Mouse (Mus musculus) embryonic fibroblast, embryonic 13.5 days (primary cell): ENCODE data around the gene Lcn2. TPM values are rescaled to one million over a fixed set of nuclear protein-coding genes. Genes with fewer than 3 reads are reported as not detected.
A peak's percentile ranks its signal among the peaks of the same experiment; 100 is the strongest.

Experiments
- H3K27ac ChIP-seq: 2 replicates; pipeline ENCODE4 v1.5.1; 2012; ENCODE audit warnings: low read length, control low read depth, inconsistent platforms; ENCODE audit not compliant: insufficient read depth
- H3K4me1 ChIP-seq: 2 replicates; pipeline ENCODE4 v1.6.1; 2011; ENCODE audit warnings: low read length; ENCODE audit not compliant: control insufficient read depth, insufficient read depth
- H3K4me3 ChIP-seq: 2 replicates; pipeline ENCODE4 v1.5.1; 2011; ENCODE audit warnings: mild to moderate bottlenecking, control low read depth, low read length; ENCODE audit not compliant: insufficient read depth
- CTCF ChIP-seq: IDR thresholded peaks from 2 replicates; pipeline ENCODE4 v1.5.1; 2011; ENCODE audit warnings: mild to moderate bottlenecking, control low read depth, low read length, moderate library complexity, borderline replicate concordance; ENCODE audit not compliant: insufficient read depth
- POLR2A ChIP-seq: IDR thresholded peaks from 2 replicates; pipeline ENCODE4 v1.6.1; 2011; ENCODE audit warnings: low read depth, mild to moderate bottlenecking, control low read depth, low read length, moderate library complexity
- polyA plus RNA-seq: library from polyadenylated mRNA; stranded (reverse); fragments of >200 nt; gene quantifications from 2 replicates; pipeline ENCODE4 v1.2.4, GENCODE M21; 2011; ENCODE audit warnings: low read depth; ENCODE audit not compliant: missing spikeins, insufficient read length

Gene Lcn2
- polyA plus RNA-seq, 1 experiment, result not detected

DNA sequence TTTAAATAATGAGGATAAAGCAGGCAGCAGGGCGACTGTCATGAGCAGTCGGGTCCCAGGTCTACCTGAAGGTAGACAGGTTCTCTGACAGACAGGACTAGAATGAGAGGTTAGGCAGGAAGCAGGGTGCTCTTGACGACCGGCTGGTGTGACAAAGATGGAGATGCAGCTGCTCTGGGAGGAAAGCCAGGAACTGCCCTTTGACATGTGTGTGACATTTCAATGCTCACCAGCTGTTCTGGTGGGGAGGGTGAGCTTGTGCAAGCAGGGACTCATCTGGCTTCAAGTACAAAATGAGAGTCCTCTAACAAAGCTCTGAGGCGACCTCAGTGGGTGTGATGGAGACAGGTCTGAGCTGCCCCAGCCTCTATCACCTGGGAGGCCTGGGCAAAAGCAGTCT lies 25.9 kb upstream of the Lcn2 start:
- no peak overlapping the region for H3K4me3 ChIP-seq
- H3K27ac ChIP-seq, result no peak overlapping the region
- TF ChIP-seq CTCF (no peak), POLR2A (no peak)
- 0 out of 2 replicates have a peak, but pooled peaks cover 2% of the 10 kb centered on the region for H3K4me1 ChIP-seq

DNA sequence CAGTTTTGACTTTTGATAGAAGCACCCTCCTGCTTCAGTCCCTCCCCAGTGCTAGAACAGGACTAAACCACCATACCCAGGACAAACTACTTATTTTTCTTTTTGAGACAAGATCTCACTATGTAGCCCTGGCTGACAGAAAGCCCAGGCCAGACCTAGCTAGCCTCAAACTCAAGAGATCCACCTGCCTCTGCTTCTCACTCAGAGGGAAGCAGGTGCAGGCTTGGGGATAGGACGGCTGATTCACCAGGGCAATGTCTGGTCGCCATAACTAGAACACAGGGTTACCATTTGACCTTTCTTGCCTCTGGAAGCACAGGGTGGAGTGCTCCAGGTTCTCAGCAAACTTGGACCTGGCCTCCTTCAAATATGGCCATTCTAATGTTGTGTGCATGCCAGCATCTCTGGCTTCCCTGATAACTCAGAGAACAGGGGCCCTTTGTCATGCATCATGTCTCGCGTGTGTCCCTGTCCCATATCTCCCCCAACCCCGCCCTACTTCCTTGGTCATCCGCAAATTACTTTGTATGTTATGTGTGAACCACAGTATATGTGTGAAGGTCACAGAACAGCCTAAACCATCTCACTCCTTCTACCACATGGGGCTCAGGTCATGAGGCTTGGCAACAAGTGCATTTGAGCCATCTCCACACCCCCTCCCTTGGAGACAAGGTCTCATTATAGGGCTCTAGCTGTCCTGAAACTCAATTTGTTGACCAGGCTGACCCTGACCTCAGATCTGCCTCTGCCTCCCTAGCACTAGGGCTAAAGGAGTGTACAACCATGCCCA lies 24.9 kb upstream of the Lcn2 start:
- no peak for TF ChIP-seq POLR2A
- TF ChIP-seq CTCF, result no peak

GRCm38 (mm10) chr2:32411407-32411806 lies 23.4 kb upstream of the Lcn2 start:
- no peak overlapping the region for H3K27ac ChIP-seq
- no peak overlapping the region for H3K4me3 ChIP-seq
- no peak for TF ChIP-seq POLR2A
- TF ChIP-seq CTCF, result no peak
- 0 out of 2 replicates have a peak, but pooled peaks cover 2% of the 10 kb centered on the region for H3K4me1 ChIP-seq

More for the DNA sequence above, 24.9 kb upstream of the Lcn2 start:
- H3K27ac ChIP-seq, result no peak overlapping the region
- H3K4me3 ChIP-seq, result no peak overlapping the region
- H3K4me1 ChIP-seq, result 0 out of 2 replicates have a peak, but pooled peaks cover 2% of the 10 kb centered on the region

DNA sequence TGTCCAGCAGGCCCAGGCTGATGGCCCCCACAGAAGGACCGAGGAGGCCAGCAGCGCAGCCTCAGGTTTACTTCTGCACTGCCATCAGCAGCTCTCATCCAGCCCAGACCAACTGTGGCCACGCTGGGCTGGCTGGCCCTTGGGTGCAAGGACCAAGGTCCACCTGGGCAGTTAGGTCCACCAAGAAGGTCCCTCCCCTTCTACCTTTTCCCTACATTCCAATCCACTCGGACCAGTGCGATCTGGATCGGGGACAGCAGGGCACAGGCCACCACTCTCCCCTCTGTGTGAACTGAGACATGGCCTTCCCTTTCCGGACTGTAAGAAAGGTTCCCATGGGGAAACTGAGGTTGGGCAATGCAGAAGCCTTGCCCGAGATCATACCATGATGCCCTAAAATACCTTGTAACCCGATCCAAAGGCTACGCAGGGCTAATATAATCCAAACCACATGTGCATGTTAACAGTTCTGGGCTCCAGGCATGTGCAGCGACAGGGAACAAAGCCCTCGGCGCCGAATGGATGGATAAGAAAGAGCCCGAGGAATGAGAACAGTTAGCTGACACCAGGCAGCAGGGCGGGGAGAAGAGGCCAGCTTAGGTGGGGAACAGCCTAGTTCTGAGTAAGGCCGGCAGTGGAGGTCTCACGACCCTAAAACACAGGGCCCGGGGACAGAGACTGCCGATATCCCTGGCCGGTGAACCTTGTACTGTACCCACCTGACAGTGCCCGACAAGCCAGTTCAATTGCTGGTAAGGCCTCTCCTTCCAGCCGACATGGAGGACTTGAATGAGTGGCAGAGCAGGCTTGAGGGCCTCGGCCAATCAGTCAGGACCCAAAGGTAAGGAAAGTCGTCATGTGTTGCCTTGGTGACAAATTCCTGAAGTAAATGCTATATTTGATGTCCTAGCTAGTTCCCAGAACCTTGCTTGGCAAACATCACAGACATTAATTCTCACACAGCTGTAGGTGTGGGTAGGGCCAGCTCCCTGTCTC lies 20.7 kb upstream of the Lcn2 start:
- TF ChIP-seq CTCF (no peak), POLR2A (no peak)
- 0 out of 2 replicates have a peak, but pooled peaks cover 2% of the 10 kb centered on the region for H3K4me1 ChIP-seq
- H3K27ac ChIP-seq, result no peak overlapping the region
- no peak overlapping the region for H3K4me3 ChIP-seq

DNA sequence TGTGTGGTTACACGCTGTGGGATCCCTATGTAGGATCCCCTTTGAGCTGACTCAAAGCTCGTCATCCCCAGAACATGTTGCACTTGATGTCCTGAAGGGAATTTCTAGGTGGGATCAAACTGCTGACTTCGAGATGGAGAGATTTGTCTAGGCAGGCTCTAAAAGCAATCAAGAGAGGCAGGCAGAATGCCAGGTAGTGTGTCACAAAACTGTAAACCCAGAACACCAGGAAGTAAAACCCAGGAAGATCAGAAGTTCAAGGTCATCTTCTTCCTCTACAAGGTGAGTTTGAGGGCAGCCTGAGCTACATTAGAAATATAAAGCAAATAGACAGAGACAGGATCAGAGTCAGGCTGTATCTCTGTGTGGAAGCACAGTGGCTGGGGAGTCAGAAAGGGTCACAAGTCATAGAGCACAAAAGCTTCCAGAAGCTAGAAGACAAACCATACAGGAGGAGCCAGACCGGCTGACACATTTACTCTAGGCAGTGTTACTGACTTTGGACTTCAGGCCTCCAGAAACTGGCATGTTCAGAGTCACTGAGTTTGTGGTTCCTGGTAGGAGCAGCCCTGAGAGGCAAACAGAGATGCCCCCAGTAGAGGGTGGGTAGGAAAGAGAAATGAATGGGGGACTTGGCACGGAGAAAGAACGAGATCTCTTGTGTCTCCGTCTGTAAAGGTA lies 19.2 kb upstream of the Lcn2 start:
- TF ChIP-seq CTCF (no peak), POLR2A (no peak)
- 0 out of 2 replicates have a peak, but pooled peaks cover 2% of the 10 kb centered on the region for H3K4me1 ChIP-seq

DNA sequence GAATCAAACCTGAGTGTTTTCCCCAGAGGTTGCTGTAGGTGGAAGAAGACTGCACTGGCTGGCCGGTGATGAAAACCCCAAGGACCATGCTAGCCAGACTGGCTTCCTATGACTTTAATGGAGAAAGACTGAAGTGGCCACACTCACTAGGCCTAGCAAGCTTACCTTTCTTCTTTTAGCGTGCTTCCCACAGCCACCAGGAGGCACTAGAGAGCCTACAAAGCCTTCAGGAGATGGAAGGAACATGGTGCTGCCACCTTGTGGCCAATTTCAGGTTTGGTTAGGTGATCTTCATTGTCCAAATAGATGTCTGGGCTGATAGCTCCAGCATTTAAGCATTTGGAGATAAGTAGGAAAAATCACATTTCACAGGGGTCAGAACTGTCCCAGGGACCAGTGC lies 16.6 kb upstream of the Lcn2 start:
- Histone ChIP-seq H3K27ac (no peak overlapping the region), H3K4me1 (0 out of 2 replicates have a peak, but pooled peaks cover 2% of the 10 kb centered on the region), H3K4me3 (no peak overlapping the region)
- TF ChIP-seq POLR2A, result peak; percentile 23; the same call in 1 of the 2 replicates
- peak; percentile 96 for TF ChIP-seq CTCF

More for the DNA sequence above, 19.2 kb upstream of the Lcn2 start:
- Histone ChIP-seq H3K27ac (no peak overlapping the region), H3K4me3 (no peak overlapping the region)

GRCm38 (mm10) chr2:32396695-32397094 lies 8.6 kb upstream of the Lcn2 start:
- Histone ChIP-seq H3K4me1 (peaks cover 7% of the 10 kb centered on the region), H3K27ac (no peak overlapping the region), H3K4me3 (peak overlapping the region; percentile 86)
- TF ChIP-seq CTCF (no peak), POLR2A (no peak)

DNA sequence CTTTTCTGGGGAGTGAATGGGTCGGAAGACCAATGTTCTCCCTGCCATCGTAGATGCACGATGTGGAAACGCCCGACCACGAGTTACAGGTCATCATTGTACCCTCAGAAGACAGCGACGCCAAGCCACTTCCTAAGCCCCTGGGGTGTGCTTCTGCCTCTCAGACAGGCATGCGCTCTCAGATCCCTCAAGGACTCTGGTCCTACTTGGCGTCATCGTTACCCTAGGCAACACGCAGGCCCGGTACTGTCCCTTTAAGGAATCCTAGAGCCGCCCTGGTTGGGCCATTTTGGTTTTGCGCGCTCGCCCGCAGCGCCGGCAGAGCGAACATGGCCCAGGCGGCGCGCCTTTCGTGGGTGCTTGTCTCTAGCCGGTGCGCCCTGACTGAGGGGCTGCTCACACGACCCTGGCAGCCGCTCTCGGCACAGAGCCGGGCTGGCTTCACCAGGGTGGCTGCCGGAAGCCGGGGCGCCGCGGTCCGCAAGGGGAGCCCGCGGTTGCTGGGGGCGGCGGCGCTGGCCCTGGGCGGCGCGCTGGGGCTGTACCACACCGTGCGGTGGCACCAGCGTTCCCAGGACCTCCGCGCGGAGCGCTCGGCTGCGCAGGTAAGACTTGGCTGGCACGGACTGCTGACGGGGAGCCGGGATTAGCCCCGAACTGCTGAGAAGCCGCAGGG lies 8.0 kb upstream of the Lcn2 start:
- H3K4me3 ChIP-seq, result peak overlapping the region; percentile 86
- peak; percentile 61 for TF ChIP-seq POLR2A
- TF ChIP-seq CTCF, result no peak

DNA sequence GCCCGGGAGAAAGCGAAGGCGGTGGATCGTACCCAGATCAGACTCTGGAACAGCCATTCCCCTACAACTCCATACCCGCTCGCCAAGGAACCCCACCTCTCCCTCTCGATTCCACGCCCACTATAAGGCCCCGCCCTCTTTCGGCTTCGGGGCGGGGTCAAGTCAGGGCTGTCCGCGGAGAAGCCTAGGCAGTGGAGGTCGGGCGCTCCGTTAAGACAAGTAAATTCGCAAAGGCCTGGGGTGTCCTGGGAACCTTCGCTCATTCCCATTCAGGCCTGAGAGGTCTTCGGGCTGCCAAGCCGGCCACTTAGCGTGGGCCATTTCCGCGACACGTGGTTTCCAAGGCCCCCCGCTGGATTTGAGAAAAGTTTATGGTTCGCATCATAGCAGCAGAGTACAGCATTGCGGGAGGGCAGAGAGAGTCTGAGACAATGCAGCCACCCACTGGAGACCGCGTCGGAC lies 7.5 kb upstream of the Lcn2 start, which contains the start of gene Ptges2:
Ptges2 (plus strand) TSS at position 413 of the 462 bp plus-strand sequence.
- Histone ChIP-seq H3K27ac (peak within 1 kb of the TSS; percentile 86), H3K4me1 (peaks cover 7% of the 10 kb centered on the region), H3K4me3 (peak within 1 kb of the TSS; percentile 86)
- TF ChIP-seq POLR2A (peak; percentile 89), CTCF (no peak)

More for the DNA sequence above, 8.0 kb upstream of the Lcn2 start:
- H3K27ac ChIP-seq, result peak overlapping the region; percentile 86
- peaks cover 7% of the 10 kb centered on the region for H3K4me1 ChIP-seq
